Mouse (Mus musculus): ENCODE results near the gene Ilf3.

GRCm38 (mm10) chr9:21453003-21453402, 85.3 kb downstream of the Ilf3 start:
- TF ChIP-seq EP300 (IDR thresholded peaks at IDR 0.05; ENCODE audit: insufficient read depth, low read depth, low read length) (no peak), CTCF (IDR thresholded peaks at IDR 0.05; ENCODE audit: low read depth, low read length) (no peak)

Measured in ES-Bruce4 (cell line).